27 mouse cellular contexts compared by ENCODE assay signal in genomic region chr17:90550415-90550814, GRCm38 (mm10).
DNase-seq lines count a peak whose midpoint lies in the region; ATAC-seq lines count a peak whose summit lies in the region.
"Had no signal": no experiment of that assay in that cellular context is flagged by ENCODE, and none has a peak within 500 bp of the region (broad histone marks: within the 10 kb centered on the region; RNA-seq: fewer than 3 reads in every experiment).

No protein-coding gene starts in this region.

- DNase-seq in cerebellum, adult 11 months, result no peak
- DNase-seq in frontal cortex, postnatal 25 days (ENCODE audit: low spot score in 2 of 2), result no peak
- peak; percentile 81 for DNase-seq in brain, adult 2 months (ENCODE audit: low read depth, low spot score)
- peak; percentile 26 to 46 for DNase-seq in cerebellum, postnatal 10 days
- DNase-seq: adrenal gland, postnatal 10 days; gastrocnemius, postnatal 25 days; heart, adult 18-20 months; heart, postnatal 10 days; kidney, adult 11 months; kidney, postnatal 4 days; liver, postnatal 0 days; right cerebral cortex, adult 18-20 months; thymus, adult 18-20 months; thymus, postnatal 36 days had no signal

- no peaks in the 10 kb centered on the region for H3K9me3 ChIP-seq in neural tube, embryonic 15.5 days (replicated peaks)
- H3K9me3 ChIP-seq: embryonic facial prominence, embryonic 12.5 days; heart, embryonic 12.5 days; hindbrain, embryonic 10.5 days; limb, embryonic 12.5 days; midbrain, embryonic 15.5 days; neural tube, embryonic 13.5 days had no signal

- WGBS in neural tube, embryonic 15.5 days, result 68% methylated on average over 4 of the region's 4 CpGs

- no peak overlapping the region for H3K9ac ChIP-seq in neural tube, embryonic 15.5 days (replicated peaks)
- H3K9ac ChIP-seq: embryonic facial prominence, embryonic 12.5 days; heart, embryonic 12.5 days; limb, embryonic 12.5 days; liver, postnatal 0 days; midbrain, embryonic 15.5 days; neural tube, embryonic 13.5 days had no signal

- H3K36me3 ChIP-seq in neural tube, embryonic 15.5 days, result no peaks in the 10 kb centered on the region
- H3K36me3 ChIP-seq: embryonic facial prominence, embryonic 12.5 days; heart, embryonic 12.5 days; hindbrain, embryonic 10.5 days; limb, embryonic 12.5 days; midbrain, embryonic 15.5 days; neural tube, embryonic 13.5 days had no signal

- H3K27me3 ChIP-seq in neural tube, embryonic 15.5 days (replicated peaks), result no peaks in the 10 kb centered on the region
- H3K27me3 ChIP-seq: embryonic facial prominence, embryonic 12.5 days; heart, embryonic 12.5 days; limb, embryonic 12.5 days; midbrain, embryonic 15.5 days; neural tube, embryonic 13.5 days had no signal

- H3K4me3 ChIP-seq in neural tube, embryonic 15.5 days (replicated peaks), result no peak overlapping the region
- H3K4me3 ChIP-seq: embryonic facial prominence, embryonic 12.5 days; heart, embryonic 12.5 days; hindbrain, embryonic 10.5 days; limb, embryonic 12.5 days; midbrain, embryonic 15.5 days; neural tube, embryonic 13.5 days had no signal

- peaks cover 5% of the 10 kb centered on the region; the same call in 1 of the 2 replicates for H3K4me1 ChIP-seq in neural tube, embryonic 15.5 days
- H3K4me1 ChIP-seq: embryonic facial prominence, embryonic 12.5 days; heart, embryonic 12.5 days; midbrain, embryonic 15.5 days had no signal

- H3K27ac ChIP-seq in neural tube, embryonic 15.5 days (replicated peaks), result no peak overlapping the region
- H3K27ac ChIP-seq: embryonic facial prominence, embryonic 12.5 days; hindbrain, embryonic 10.5 days; limb, embryonic 12.5 days; macrophage; midbrain, embryonic 15.5 days; neural tube, embryonic 13.5 days had no signal

- 0 out of 2 replicates have a peak, but pooled peaks have one; percentile 49 for ATAC-seq in cerebellum, adult (ENCODE audit: insufficient number of reproducible peaks, low FRiP score, low TSS enrichment)
- ATAC-seq in frontal cortex, adult (ENCODE audit: low TSS enrichment), result peak; percentile 47; the same call in 1 of the 2 replicates
- ATAC-seq in CD4-positive, CD25-positive, alpha-beta regulatory T cell, adult 4 months, result no peak
- ATAC-seq in neural tube, embryonic 15.5 days (ENCODE audit: low FRiP score), result no peak
- ATAC-seq: liver, postnatal 0 days; lung, postnatal 0 days; midbrain, embryonic 15.5 days had no signal

- H3K4me2 ChIP-seq in neural tube, embryonic 15.5 days, result no peak overlapping the region
- H3K4me2 ChIP-seq: embryonic facial prominence, embryonic 12.5 days; heart, embryonic 12.5 days; limb, embryonic 12.5 days; liver, embryonic 11.5 days; midbrain, embryonic 15.5 days; neural tube, embryonic 13.5 days had no signal

Comparison
In these comparisons a context has a peak if more than half of its experiments do, and no peak if none do; other contexts are left out.
1. DNase-seq: peak in brain, adult 2 months (single experiment) and cerebellum, postnatal 10 days (2 of 2); none in cerebellum, adult 11 months (single experiment) and frontal cortex, postnatal 25 days (0 of 2).
2. ATAC-seq: peak in cerebellum, adult (single experiment) and frontal cortex, adult (single experiment); none in CD4-positive, CD25-positive, alpha-beta regulatory T cell, adult 4 months (single experiment) and neural tube, embryonic 15.5 days (single experiment).